Mouse (Mus musculus): ENCODE data around the gene Mfng.
A peak's percentile ranks its signal among the peaks of the same experiment; 100 is the strongest.

The Mfng gene

GRCm38 (mm10) chr15:78787287-78787856 is 14.1 kb upstream of the Mfng start:
- DNase-seq: peak; percentile 73

- no peak for DNase-seq
These were observed 13.1 kb upstream of the Mfng start for GRCm38 (mm10) chr15:78786411-78786818.

- DNase-seq: peak; percentile 86
These were observed 12.7 kb upstream of the Mfng start for GRCm38 (mm10) chr15:78785961-78786360.

GRCm38 (mm10) chr15:78785258-78785657 is 12.0 kb upstream of the Mfng start:
- no peak for DNase-seq

- DNase-seq: no peak
These were observed 11.2 kb upstream of the Mfng start for GRCm38 (mm10) chr15:78784520-78784919.

- DNase-seq: no peak
These were observed 9.3 kb upstream of the Mfng start for GRCm38 (mm10) chr15:78782348-78783103.

GRCm38 (mm10) chr15:78780908-78781307 is 7.6 kb upstream of the Mfng start:
- peak; percentile 79 for DNase-seq

- DNase-seq: no peak
These were observed 7.1 kb upstream of the Mfng start for GRCm38 (mm10) chr15:78780359-78780758.

- DNase-seq: no peak
These were observed 6.4 kb upstream of the Mfng start for GRCm38 (mm10) chr15:78779690-78780089.

- no peak for DNase-seq
These were observed 6.0 kb upstream of the Mfng start for GRCm38 (mm10) chr15:78779253-78779652.

GRCm38 (mm10) chr15:78778077-78778870 is 5.0 kb upstream of the Mfng start:
- peak; percentile 95 for DNase-seq

- DNase-seq: no peak
These were observed 419 bp downstream of the Mfng start for GRCm38 (mm10) chr15:78772856-78773255.

GRCm38 (mm10) chr15:78772368-78772763 is 909 bp downstream of the Mfng start:
- DNase-seq: peak; percentile 67

- peak; percentile 78 for DNase-seq
These were observed 1.5 kb downstream of the Mfng start for GRCm38 (mm10) chr15:78771531-78772367.

- no peak for DNase-seq
These were observed 2.3 kb downstream of the Mfng start for GRCm38 (mm10) chr15:78770983-78771355.

- no peak for DNase-seq
These were observed 2.9 kb downstream of the Mfng start for GRCm38 (mm10) chr15:78770234-78770982.

GRCm38 (mm10) chr15:78769064-78769463 is 4.2 kb downstream of the Mfng start:
- no peak for DNase-seq

GRCm38 (mm10) chr15:78763704-78764103 is 9.6 kb downstream of the Mfng start:
- DNase-seq: no peak

GRCm38 (mm10) chr15:78763210-78763609 is 10.1 kb downstream of the Mfng start:
- no peak for DNase-seq

GRCm38 (mm10) chr15:78761112-78761511 is 12.2 kb downstream of the Mfng start:
- no peak for DNase-seq

- no peak for DNase-seq
These were observed 15.1 kb downstream of the Mfng start for GRCm38 (mm10) chr15:78758132-78758531.
